Mouse (Mus musculus) forebrain, embryonic 16.5 days (tissue): ENCODE measurements around the gene Gfral. TPM values are rescaled to one million over a fixed set of nuclear protein-coding genes. Genes with fewer than 3 reads are reported as not detected.

Experiments used
- ATAC-seq: fragments of 200-750 bp; cut with Nextera tagmentation; 2 replicates; pipeline ENCODE4 v1.8.0; 2017; ENCODE audit warnings: mild to moderate bottlenecking, moderate library complexity
- H3K27ac ChIP-seq: fragments of 300-500 bp; sonication (generic); 2 replicates; pipeline ENCODE4 v1.5.1; 2014; ENCODE audit warnings: low read length, control low read depth
- H3K27me3 ChIP-seq: fragments of 300-500 bp; sonication (generic); replicated peaks from 2 replicates; pipeline ENCODE4 v1.6.1; 2014; ENCODE audit warnings: low read length; ENCODE audit not compliant: control insufficient read depth, insufficient read depth
- H3K36me3 ChIP-seq: fragments of 300-500 bp; sonication (generic); 2 replicates; pipeline ENCODE4 v1.6.1; 2014; ENCODE audit not compliant: control insufficient read depth, insufficient read depth
- H3K4me1 ChIP-seq: fragments of 300-500 bp; sonication (generic); replicated peaks from 2 replicates; pipeline ENCODE4 v1.6.1; 2014; ENCODE audit warnings: low read length; ENCODE audit not compliant: control insufficient read depth, insufficient read depth
- H3K4me2 ChIP-seq: fragments of 300-500 bp; sonication (generic); 2 replicates; pipeline ENCODE4 v1.6.1; 2014; ENCODE audit warnings: mild to moderate bottlenecking, low read length, control low read depth
- H3K4me3 ChIP-seq: fragments of 300-500 bp; sonication (generic); replicated peaks from 2 replicates; pipeline ENCODE4 v1.5.1; 2014; ENCODE audit warnings: mild to moderate bottlenecking, low read length, control low read depth
- H3K9ac ChIP-seq: fragments of 300-500 bp; sonication (generic); replicated peaks from 2 replicates; pipeline ENCODE4 v1.6.1; 2014; ENCODE audit warnings: low read depth, low read length, control low read depth
- H3K9me3 ChIP-seq: fragments of 300-500 bp; sonication (generic); 2 replicates; pipeline ENCODE4 v1.6.1; 2016; ENCODE audit warnings: low read length; ENCODE audit not compliant: control insufficient read depth
- WGBS: fragments of 180-500 bp; shearing (Covaris S2); extraction: QIAGEN DNeasy Blood & Tissue Kit; methylation state at CpG from one replicate; pipeline ENCODE4 v1.1.7; 2014; 5-methylcytosine and 5-hydroxymethylcytosine counted together
- polyA plus RNA-seq: library from polyadenylated mRNA; unstranded; fragments of >200 nt; fragmentation: Nextera tagmentation; extraction: Ambion mirVana; gene quantifications from 2 replicates; pipeline ENCODE4 v1.2.1, GENCODE M21; 2015

The Gfral gene
- polyA plus RNA-seq, 1 experiment from 2014 or later: not detected

- no peak overlapping the region for H3K9ac ChIP-seq
- H3K36me3 ChIP-seq: no peaks in the 10 kb centered on the region
- H3K4me2 ChIP-seq: no peak overlapping the region
- no peaks in the 10 kb centered on the region for H3K27me3 ChIP-seq
- H3K4me3 ChIP-seq: no peak overlapping the region
- 50% methylated on average over 11 of the region's 11 CpGs for WGBS
- H3K27ac ChIP-seq: no peak overlapping the region
- no peak for ATAC-seq
- H3K9me3 ChIP-seq: no peaks in the 10 kb centered on the region
- H3K4me1 ChIP-seq: no peaks in the 10 kb centered on the region
Measured at GRCm38 (mm10) chr9:76230400-76230799, 16.9 kb upstream of the Gfral start.

- H3K4me3 ChIP-seq: no peak overlapping the region
- no peaks in the 10 kb centered on the region for H3K36me3 ChIP-seq
- no peak overlapping the region for H3K4me2 ChIP-seq
- H3K9ac ChIP-seq: no peak overlapping the region
- H3K27ac ChIP-seq: no peak overlapping the region
- H3K4me1 ChIP-seq: no peaks in the 10 kb centered on the region
- ATAC-seq: no peak
- 77% methylated on average over 4 of the region's 4 CpGs for WGBS
- H3K27me3 ChIP-seq: no peaks in the 10 kb centered on the region
- H3K9me3 ChIP-seq: no peaks in the 10 kb centered on the region
Measured at GRCm38 (mm10) chr9:76217178-76217975, 3.9 kb upstream of the Gfral start.

- Histone ChIP-seq H3K36me3 (no peaks in the 10 kb centered on the region), H3K27ac (no peak overlapping the region), H3K4me2 (no peak overlapping the region), H3K4me1 (no peaks in the 10 kb centered on the region), H3K9me3 (no peaks in the 10 kb centered on the region), H3K9ac (no peak overlapping the region), H3K27me3 (no peaks in the 10 kb centered on the region), H3K4me3 (no peak overlapping the region)
- WGBS: 72% methylated on average over 4 of the region's 4 CpGs
- no peak for ATAC-seq
Measured at GRCm38 (mm10) chr9:76214678-76215077, 1.2 kb upstream of the Gfral start.

GRCm38 (mm10) chr9:76196917-76197316 is 16.5 kb downstream of the Gfral start:
- no peaks in the 10 kb centered on the region for H3K27me3 ChIP-seq
- no peak for ATAC-seq

GRCm38 (mm10) chr9:76179221-76179620 is 34.2 kb downstream of the Gfral start:
- Histone ChIP-seq H3K27ac (no peak overlapping the region), H3K4me3 (no peak overlapping the region), H3K27me3 (no peaks in the 10 kb centered on the region), H3K9ac (no peak overlapping the region), H3K4me2 (no peak overlapping the region), H3K36me3 (no peaks in the 10 kb centered on the region), H3K9me3 (no peaks in the 10 kb centered on the region), H3K4me1 (no peaks in the 10 kb centered on the region)
- no peak for ATAC-seq

More at GRCm38 (mm10) chr9:76196917-76197316, 16.5 kb downstream of the Gfral start:
- no peak overlapping the region for H3K4me2 ChIP-seq
- no peak overlapping the region for H3K9ac ChIP-seq
- no peak overlapping the region for H3K27ac ChIP-seq
- H3K9me3 ChIP-seq: no peaks in the 10 kb centered on the region
- WGBS: 77% methylated on average over 4 of the region's 4 CpGs
- H3K4me3 ChIP-seq: no peak overlapping the region
- no peaks in the 10 kb centered on the region for H3K4me1 ChIP-seq
- no peaks in the 10 kb centered on the region for H3K36me3 ChIP-seq

GRCm38 (mm10) chr9:76172686-76173295 is 40.7 kb downstream of the Gfral start:
- no peak overlapping the region for H3K9ac ChIP-seq
- ATAC-seq: no peak

GRCm38 (mm10) chr9:76168355-76168754 is 45.1 kb downstream of the Gfral start:
- WGBS: 61% methylated on average over 3 of the region's 3 CpGs

More at GRCm38 (mm10) chr9:76172686-76173295, 40.7 kb downstream of the Gfral start:
- Histone ChIP-seq H3K9me3 (no peaks in the 10 kb centered on the region), H3K36me3 (no peaks in the 10 kb centered on the region), H3K4me1 (no peaks in the 10 kb centered on the region), H3K27me3 (no peaks in the 10 kb centered on the region), H3K27ac (no peak overlapping the region), H3K4me2 (no peak overlapping the region), H3K4me3 (no peak overlapping the region)
- 71% methylated on average over 5 of the region's 5 CpGs for WGBS

GRCm38 (mm10) chr9:76162446-76162845 is 51.0 kb downstream of the Gfral start:
- Histone ChIP-seq H3K4me3 (no peak overlapping the region), H3K27me3 (no peaks in the 10 kb centered on the region), H3K4me2 (no peak overlapping the region), H3K27ac (no peak overlapping the region), H3K9ac (no peak overlapping the region), H3K4me1 (no peaks in the 10 kb centered on the region), H3K36me3 (no peaks in the 10 kb centered on the region), H3K9me3 (no peaks in the 10 kb centered on the region)
- no peak for ATAC-seq
- WGBS: 69% methylated on average over 8 of the region's 8 CpGs

More at GRCm38 (mm10) chr9:76168355-76168754, 45.1 kb downstream of the Gfral start:
- H3K4me3 ChIP-seq: no peak overlapping the region
- H3K4me1 ChIP-seq: no peaks in the 10 kb centered on the region
- no peak overlapping the region for H3K9ac ChIP-seq
- H3K36me3 ChIP-seq: no peaks in the 10 kb centered on the region
- no peaks in the 10 kb centered on the region for H3K9me3 ChIP-seq
- H3K27ac ChIP-seq: no peak overlapping the region
- ATAC-seq: no peak
- no peak overlapping the region for H3K4me2 ChIP-seq
- H3K27me3 ChIP-seq: no peaks in the 10 kb centered on the region

- 50% methylated on average over 3 of the region's 3 CpGs for WGBS
- Histone ChIP-seq H3K27me3 (no peaks in the 10 kb centered on the region), H3K36me3 (no peaks in the 10 kb centered on the region), H3K4me3 (no peak overlapping the region), H3K27ac (no peak overlapping the region), H3K9ac (no peak overlapping the region), H3K4me2 (no peak overlapping the region), H3K9me3 (no peaks in the 10 kb centered on the region), H3K4me1 (no peaks in the 10 kb centered on the region)
- no peak for ATAC-seq
Measured at GRCm38 (mm10) chr9:76145593-76145992, 67.9 kb downstream of the Gfral start.
